Mouse (Mus musculus) CH12.LX (cell line): ENCODE measurements around the gene Pdp2. TPM values are rescaled to one million over a fixed set of nuclear protein-coding genes. Genes with fewer than 3 reads are reported as not detected.

ENCODE experiments used
- DNase-seq: peaks from one replicate; pipeline ENCODE4 v3.0.0-alpha.2; 2013; ENCODE audit errors: extremely low read depth
- H3K27ac ChIP-seq: 2 replicates; pipeline ENCODE4 v1.5.1; 2012; ENCODE audit warnings: low read depth, mild to moderate bottlenecking, control low read depth, moderate library complexity; ENCODE audit not compliant: insufficient read depth
- H3K27me3 ChIP-seq: replicated peaks from 2 replicates; pipeline ENCODE3; 2012; ENCODE audit warnings: inconsistent platforms
- H3K36me3 ChIP-seq, 2 experiments: replicated peaks in 1 of 2; 2 replicates each; pipeline versions ENCODE3 to v1.6.1; 2012; ENCODE audit warnings: inconsistent platforms in 1 of 2, low read length in 1 of 2, mild to moderate bottlenecking in 1 of 2, mixed read lengths in 1 of 2, moderate library complexity in 1 of 2; ENCODE audit not compliant: control insufficient read depth in 1 of 2, insufficient read depth in 1 of 2
- H3K4me1 ChIP-seq, 2 experiments: 2 replicates each; pipeline ENCODE4 v1.6.1; 2012; ENCODE audit warnings: inconsistent platforms in 1 of 2, moderate library complexity in 1 of 2; ENCODE audit not compliant: insufficient read depth in 2 of 2, control insufficient read depth in 1 of 2
- H3K4me2 ChIP-seq: 2 replicates; pipeline ENCODE4 v1.6.1; 2012; ENCODE audit warnings: low read depth, mild to moderate bottlenecking, control low read depth; ENCODE audit not compliant: poor library complexity, insufficient read depth, severe bottlenecking
- H3K4me3 ChIP-seq, 3 experiments: fragments of 150-350 bp in 1 of 3; sonication (generic) in 1 of 3; replicated peaks in 1 of 3; 2 replicates each; pipeline versions ENCODE3 to v1.5.1; 2011 to 2012; ENCODE audit warnings: low read depth in 2 of 3, low read length in 2 of 3, mild to moderate bottlenecking in 2 of 3, moderate library complexity in 2 of 3, control low read depth in 1 of 3, improper control_type of control experiment in 1 of 3, inconsistent platforms in 1 of 3, mixed read lengths in 1 of 3; ENCODE audit not compliant: poor library complexity in 1 of 3
- H3K79me2 ChIP-seq: replicated peaks from 2 replicates; pipeline ENCODE4 v1.6.1; 2012; ENCODE audit warnings: mild to moderate bottlenecking, moderate library complexity; ENCODE audit not compliant: control insufficient read depth, poor library complexity, insufficient read depth, severe bottlenecking; ENCODE audit errors: extremely low read depth
- H3K9ac ChIP-seq: 2 replicates; pipeline ENCODE4 v1.6.1; 2012; ENCODE audit warnings: low read depth, mild to moderate bottlenecking, control low read depth, moderate library complexity; ENCODE audit not compliant: insufficient read depth
- H3K9me3 ChIP-seq: replicated peaks from 2 replicates; pipeline ENCODE3; 2012; ENCODE audit warnings: low read length, inconsistent platforms, mixed read lengths
- BHLHE40 ChIP-seq: IDR thresholded peaks from 2 replicates; pipeline ENCODE4 v1.6.1; 2011; ENCODE audit warnings: mild to moderate bottlenecking, low read depth, low read length, improper control_type of control experiment
- CTCF ChIP-seq, 2 experiments: IDR thresholded peaks in 1 of 2; conservative IDR thresholded peaks in 1 of 2; 2 replicates each; pipeline ENCODE4 v1.5.1; 2011 to 2012; ENCODE audit warnings: low read depth in 2 of 2, low read length in 2 of 2, improper control_type of control experiment in 1 of 2, inconsistent platforms in 1 of 2, mild to moderate bottlenecking in 1 of 2, moderate library complexity in 1 of 2
- ELF1 ChIP-seq: IDR thresholded peaks from 2 replicates; pipeline ENCODE4 v1.6.1; 2014; ENCODE audit warnings: low read depth, mild to moderate bottlenecking, inconsistent platforms, low read length, improper control_type of control experiment
- EP300 ChIP-seq: IDR thresholded peaks from 2 replicates; pipeline ENCODE4 v1.6.1; 2011; ENCODE audit warnings: low read length, improper control_type of control experiment
- GABPA ChIP-seq: IDR thresholded peaks from 2 replicates; pipeline ENCODE4 v1.6.1; 2012; ENCODE audit warnings: low read depth, low read length, improper control_type of control experiment, inconsistent platforms; ENCODE audit not compliant: insufficient replicate concordance
- JUN ChIP-seq: IDR thresholded peaks from 2 replicates; pipeline ENCODE4 v1.6.1; 2011; ENCODE audit warnings: low read depth, mild to moderate bottlenecking, low read length, improper control_type of control experiment, moderate library complexity; ENCODE audit not compliant: insufficient read depth
- JUND ChIP-seq: conservative IDR thresholded peaks from 2 replicates; pipeline ENCODE4 v1.6.1; 2011; ENCODE audit warnings: low read depth, low read length, improper control_type of control experiment
- MAFK ChIP-seq: IDR thresholded peaks from 2 replicates; pipeline ENCODE4 v1.6.1; 2011; ENCODE audit warnings: low read length, improper control_type of control experiment; ENCODE audit not compliant: insufficient replicate concordance
- MEF2A ChIP-seq: IDR thresholded peaks from 2 replicates; pipeline ENCODE4 v1.6.1; 2014; ENCODE audit warnings: low read depth, mild to moderate bottlenecking, inconsistent platforms, low read length, improper control_type of control experiment, borderline replicate concordance
- MXI1 ChIP-seq: IDR thresholded peaks from 2 replicates; pipeline ENCODE4 v1.6.1; 2011; ENCODE audit warnings: mild to moderate bottlenecking, low read depth, low read length, improper control_type of control experiment
- NRF1 ChIP-seq: IDR thresholded peaks from 2 replicates; pipeline ENCODE4 v1.6.1; 2014; ENCODE audit warnings: low read depth, mild to moderate bottlenecking, inconsistent platforms, low read length, improper control_type of control experiment, moderate library complexity
- RAD21 ChIP-seq: IDR thresholded peaks from 2 replicates; pipeline ENCODE4 v1.6.1; 2011; ENCODE audit warnings: low read depth, mild to moderate bottlenecking, low read length, improper control_type of control experiment, moderate library complexity
- TBP ChIP-seq: conservative IDR thresholded peaks from 2 replicates; pipeline ENCODE4 v1.6.1; 2011; ENCODE audit warnings: low read depth, low read length, improper control_type of control experiment
- TCF12 ChIP-seq: IDR thresholded peaks from 2 replicates; pipeline ENCODE4 v1.6.1; 2014; ENCODE audit warnings: low read depth, mild to moderate bottlenecking, inconsistent platforms, low read length, improper control_type of control experiment
- UBTF ChIP-seq: IDR thresholded peaks from 2 replicates; pipeline ENCODE4 v1.6.1; 2012; ENCODE audit warnings: low read depth, mild to moderate bottlenecking, inconsistent platforms, low read length, improper control_type of control experiment, moderate library complexity
- USF1 ChIP-seq: IDR thresholded peaks from 2 replicates; pipeline ENCODE4 v1.6.1; 2014; ENCODE audit warnings: low read depth, mild to moderate bottlenecking, inconsistent platforms, low read length, improper control_type of control experiment
- ZC3H11A ChIP-seq: IDR thresholded peaks from 2 replicates; pipeline ENCODE4 v1.6.1; 2012; ENCODE audit warnings: low read depth, mild to moderate bottlenecking, inconsistent platforms, low read length, improper control_type of control experiment
- ZMIZ1 ChIP-seq: IDR thresholded peaks from 2 replicates; pipeline ENCODE4 v1.6.1; 2012; ENCODE audit warnings: low read depth, mild to moderate bottlenecking, inconsistent platforms, low read length, improper control_type of control experiment
- ZNF384 ChIP-seq: IDR thresholded peaks from 2 replicates; pipeline ENCODE4 v1.6.1; 2012; ENCODE audit warnings: low read depth, low read length, improper control_type of control experiment, inconsistent platforms
- dilution Hi-C: fragments of 300-500 bp; cut with MboI; formaldehyde crosslinking; loops from 2 replicates; pipeline ENCODE4 v1.14.3; 2020; ENCODE audit warnings: low sequenced_read_pairs; ENCODE audit not compliant: extremely low pct_unique_long_range_greater_than_20kb, extremely low pct_ligation_motif_present
- in situ Hi-C: fragments of 300-500 bp; cut with MboI; formaldehyde crosslinking; loops from 3 replicates; pipeline ENCODE4 v1.14.3; 2019; ENCODE audit warnings: low sequenced_read_pairs, low pct_ligation_motif_present, low pct_unique_long_range_greater_than_20kb, mixed read lengths
- polyA plus RNA-seq: library from polyadenylated mRNA; unstranded; fragments of >175 nt; gene quantifications from 2 replicates; pipeline ENCODE4 v1.2.1, GENCODE M21; 2012; ENCODE audit warnings: low read depth; ENCODE audit not compliant: insufficient read length
- total RNA-seq, 2 experiments: library from RNA; depleted of rRNA; stranded (reverse); fragments of 300-350 nt in 1 of 2; fragments of >200 nt in 1 of 2; gene quantifications; 2 replicates each; pipeline ENCODE4 v1.2.3; 2012 to 2014

Gene Pdp2
- total and polyA plus RNA-seq, 3 experiments, result 7.6 to 9.6 (median 8.7) TPM

DNA sequence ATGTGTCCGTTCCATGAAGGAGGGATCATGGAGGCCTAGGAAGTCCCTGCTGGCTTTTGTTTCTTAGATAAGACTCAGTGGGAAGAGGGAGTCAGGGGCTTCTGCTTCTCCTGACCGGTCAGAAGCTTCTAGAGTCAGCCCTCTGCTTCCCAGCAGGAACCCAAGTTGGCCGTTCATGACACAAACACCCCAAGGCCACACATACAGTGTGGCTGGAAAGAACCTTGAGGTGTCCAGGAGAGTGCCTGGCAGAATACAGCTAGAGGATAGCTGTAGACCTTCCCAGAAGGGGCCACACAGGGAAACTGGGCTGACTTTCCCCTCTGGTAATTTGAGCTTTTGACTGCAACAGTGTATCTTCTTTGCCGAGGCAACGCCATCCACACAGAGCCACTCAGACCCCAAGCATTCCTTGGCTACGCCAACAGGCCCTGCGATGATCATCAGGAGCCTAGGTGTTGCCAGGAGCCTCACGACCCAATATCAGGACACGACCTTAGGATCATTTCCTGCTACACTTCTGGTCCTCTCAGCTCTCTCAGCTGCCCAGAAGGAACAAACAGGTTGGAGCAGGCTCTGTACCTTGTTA, 42.0 kb downstream of the Pdp2 start (continued):
- TF ChIP-seq RAD21 (no peak), CTCF (conservative IDR thresholded peaks at IDR 0.05 in 1 of 2, IDR thresholded peaks at IDR 0.05 in 1 of 2; ENCODE audit: low read depth in 2 of 2, low read length in 2 of 2) (no peak)

DNA sequence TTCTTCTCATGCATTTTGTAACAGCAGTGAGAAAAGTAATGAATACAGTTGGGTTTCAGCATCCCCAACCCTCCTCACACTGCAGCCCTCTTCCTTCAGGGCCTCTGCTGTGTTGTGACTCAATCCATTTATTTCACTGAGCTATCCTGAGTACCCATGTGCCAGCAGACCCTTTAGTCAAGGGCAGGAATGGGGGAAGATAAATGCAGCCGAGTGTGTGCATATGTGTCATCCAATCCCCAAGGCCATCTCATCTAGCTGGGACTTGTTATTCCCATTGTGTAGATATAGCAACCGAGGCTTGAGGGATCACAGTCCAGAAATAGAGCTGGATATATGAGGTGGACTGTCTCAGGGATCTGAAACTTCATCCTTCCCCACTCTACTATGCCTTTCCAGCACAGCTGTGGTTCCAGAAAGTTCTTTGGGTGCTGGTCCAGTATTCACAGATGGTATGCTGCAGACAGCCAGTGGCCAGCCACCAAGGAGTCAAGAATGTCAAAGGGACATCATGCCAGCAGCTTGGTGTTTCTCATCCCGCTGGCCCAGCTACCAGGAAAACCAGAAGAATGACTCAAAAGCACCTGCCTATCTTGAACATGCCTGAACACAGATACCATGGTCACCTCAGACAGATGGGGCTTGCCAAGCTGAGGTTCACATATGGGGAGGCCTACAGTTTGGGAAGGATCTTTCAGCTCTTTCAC, 43.9 kb downstream of the Pdp2 start:
- H3K4me3 ChIP-seq, result no peak overlapping the region
- H3K9me3 ChIP-seq, result no peaks in the 10 kb centered on the region
- peaks cover 18 to 60% of the 10 kb centered on the region in 2 experiments for H3K36me3 ChIP-seq
- TF ChIP-seq ZC3H11A, result no peak
- no peak for TF ChIP-seq GABPA
- no peak for TF ChIP-seq RAD21
- no peak for TF ChIP-seq USF1
- no peak for TF ChIP-seq TCF12
- no peak for TF ChIP-seq MAFK
- TF ChIP-seq UBTF, result no peak
- TF ChIP-seq ELF1, result no peak
- no peak for TF ChIP-seq NRF1
- TF ChIP-seq JUND, result no peak
- no peak for TF ChIP-seq MEF2A
- no peak for TF ChIP-seq ZMIZ1
- TF ChIP-seq BHLHE40, result no peak
- no peak overlapping the region for H3K4me2 ChIP-seq
- H3K27ac ChIP-seq, result no peak overlapping the region
- no peaks in the 10 kb centered on the region for H3K27me3 ChIP-seq
- H3K79me2 ChIP-seq, result 0 out of 2 replicates have a peak, but pooled peaks cover under 1% of the 10 kb centered on the region
- dilution Hi-C loops (no loop called here), in situ Hi-C loops (no loop called here)
- peaks cover 8 to 37% of the 10 kb centered on the region in 2 experiments for H3K4me1 ChIP-seq
- no peak for DNase-seq
- H3K9ac ChIP-seq, result no peak overlapping the region

DNA sequence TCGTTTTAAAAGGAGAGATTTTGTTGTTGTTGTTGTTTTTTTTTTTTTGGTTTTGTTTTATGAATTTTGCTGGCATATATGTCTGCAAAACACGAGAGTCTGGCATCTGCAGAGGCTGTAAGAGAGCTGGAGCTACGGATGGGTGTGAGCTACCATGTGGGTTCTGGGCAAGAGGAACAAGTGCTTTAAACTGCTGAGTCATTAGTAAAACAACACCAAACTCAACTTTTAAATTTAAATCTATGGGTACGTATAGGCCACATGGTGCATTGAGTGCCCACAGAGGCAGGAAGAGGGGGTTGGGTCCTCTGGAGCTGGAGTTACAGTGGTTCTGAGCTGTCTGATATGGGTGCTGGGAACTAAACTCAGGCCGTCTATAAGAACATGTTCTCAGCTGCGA, 46.8 kb downstream of the Pdp2 start:
- Histone ChIP-seq H3K79me2 (peaks cover 13% of the 10 kb centered on the region), H3K27ac (no peak overlapping the region), H3K36me3 (peaks cover 18 to 63% of the 10 kb centered on the region in 2 experiments), H3K4me3 (no peak overlapping the region), H3K9ac (no peak overlapping the region), H3K27me3 (no peaks in the 10 kb centered on the region), H3K4me2 (no peak overlapping the region), H3K4me1 (peaks cover 12 to 40% of the 10 kb centered on the region in 2 experiments), H3K9me3 (no peaks in the 10 kb centered on the region)
- in situ Hi-C loops (no loop called here), dilution Hi-C loops (no loop called here)
- no peak for DNase-seq
- TF ChIP-seq JUN, result no peak
- no peak for TF ChIP-seq MXI1
- TF ChIP-seq EP300, result no peak
- TF ChIP-seq ZNF384, result no peak
- no peak for TF ChIP-seq TBP
- TF ChIP-seq CTCF (conservative IDR thresholded peaks at IDR 0.05 in 1 of 2, IDR thresholded peaks at IDR 0.05 in 1 of 2; ENCODE audit: low read depth in 2 of 2, low read length in 2 of 2), result no peak
